Mouse (Mus musculus) layer of hippocampus, adult 2 months (tissue): ENCODE measurements around the gene Ager. TPM values are rescaled to one million over a fixed set of nuclear protein-coding genes. Genes with fewer than 3 reads are reported as not detected.

ENCODE experiments used
- DNase-seq, 2 experiments: peaks; one replicate each; pipeline ENCODE4 v3.0.0; 2022; ENCODE audit warnings: low spot score in 2 of 2
- H3K27ac ChIP-seq: fragments of 200-600 bp; 2 replicates; pipeline ENCODE4 v1.8.1; 2022
- H3K4me3 ChIP-seq: fragments of 200-600 bp; 2 replicates; pipeline ENCODE4 v1.8.1; 2022; ENCODE audit warnings: mild to moderate bottlenecking
- CTCF ChIP-seq: fragments of 200-600 bp; conservative IDR thresholded peaks from 2 replicates; pipeline ENCODE4 v1.8.1; 2022; ENCODE audit warnings: antibody characterized with exemption, mild to moderate bottlenecking, moderate library complexity
- total RNA-seq, 2 experiments: library from RNA; stranded (reverse); gene quantifications; 2 replicates each; pipeline ENCODE4 v1.2.3; 2021

Gene Ager
- total RNA-seq, 2 experiments from 2014 or later, result 0.79 to 0.83 TPM

GRCm38 (mm10) chr17:34601796-34602195 lies 4.1 kb downstream of the Ager start:
- DNase-seq, result no peak
- TF ChIP-seq CTCF, result no peak
- Histone ChIP-seq H3K27ac (no peak overlapping the region), H3K4me3 (no peak overlapping the region)

DNA sequence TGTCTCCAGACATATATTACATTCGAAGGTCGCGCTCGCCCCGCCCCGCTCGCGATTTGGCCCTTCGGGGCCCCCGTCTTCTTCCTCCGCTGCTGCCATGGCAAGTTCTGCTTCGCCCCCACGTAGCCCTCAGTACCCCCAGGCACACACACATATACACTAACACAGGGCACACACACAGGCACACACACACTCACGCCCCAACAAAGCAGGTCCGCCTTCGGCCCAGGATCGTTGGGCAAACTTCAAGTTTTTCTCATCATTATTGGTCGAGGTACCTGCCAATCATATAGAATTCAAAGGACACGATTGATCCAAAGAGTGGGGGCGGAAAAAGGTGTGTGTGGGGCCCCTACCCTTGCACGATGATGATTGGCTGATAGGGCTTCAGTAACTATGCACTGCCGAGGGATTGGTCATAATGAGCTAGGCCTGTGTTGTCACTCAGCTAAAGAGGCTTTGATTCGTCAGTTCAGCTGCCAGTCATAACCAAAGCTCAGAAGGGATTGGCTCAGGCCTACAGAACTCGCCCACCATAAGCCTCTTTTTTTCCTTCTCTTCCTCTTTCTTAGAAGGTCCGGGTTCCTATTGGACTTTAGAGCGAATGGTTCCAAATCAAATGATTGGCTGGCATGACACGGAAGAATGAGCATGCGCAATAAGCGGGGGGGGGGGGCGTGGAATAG lies 5.9 kb downstream of the Ager start, which contains the start of gene Rnf5:
Rnf5 (minus strand) TSS at position 316 of the 686 bp plus-strand sequence.
- peak within 1 kb of the TSS; percentile 99 for H3K27ac ChIP-seq
- no peak for TF ChIP-seq CTCF
- peak within 1 kb of the TSS; percentile 91 for H3K4me3 ChIP-seq
- DNase-seq, result peak; percentile 96 to 100

DNA sequence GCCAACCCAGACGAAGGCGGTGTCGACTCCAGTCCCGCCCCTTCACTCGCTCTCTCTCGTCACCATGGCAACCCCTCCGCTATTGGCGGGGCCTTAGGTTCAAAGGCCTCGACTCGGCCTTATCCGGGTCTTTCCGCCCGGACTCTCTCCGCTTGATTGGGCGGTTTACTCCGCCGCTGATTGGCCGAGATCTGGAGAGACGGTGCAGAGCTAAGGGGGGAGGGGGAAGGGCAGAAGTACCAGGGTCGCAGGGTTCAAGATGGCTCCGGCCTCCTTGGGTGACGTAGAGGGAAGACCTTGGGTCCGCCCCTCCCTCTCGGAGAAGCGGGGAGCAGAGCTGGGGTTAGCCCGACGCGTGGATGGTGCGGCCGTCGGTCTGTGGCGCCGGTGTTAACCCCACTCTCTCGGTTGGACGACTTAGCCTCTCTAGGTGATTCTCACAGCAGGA lies 6.4 kb downstream of the Ager start, which contains the start of gene Agpat1:
Agpat1 (plus strand) TSS at position 202 of the 448 bp plus-strand sequence.
- DNase-seq, result peak; percentile 97 to 99
- H3K27ac ChIP-seq, result peak within 1 kb of the TSS; percentile 99

GRCm38 (mm10) chr17:34604511-34605237 lies 7.0 kb downstream of the Ager start:
- Histone ChIP-seq H3K4me3 (peak overlapping the region; percentile 91), H3K27ac (peak overlapping the region; percentile 99)
- DNase-seq, result no peak
- TF ChIP-seq CTCF, result no peak

More for the DNA sequence above, 6.4 kb downstream of the Ager start, which contains the start of gene Agpat1:
- TF ChIP-seq CTCF, result no peak
- H3K4me3 ChIP-seq, result peak within 1 kb of the TSS; percentile 91

DNA sequence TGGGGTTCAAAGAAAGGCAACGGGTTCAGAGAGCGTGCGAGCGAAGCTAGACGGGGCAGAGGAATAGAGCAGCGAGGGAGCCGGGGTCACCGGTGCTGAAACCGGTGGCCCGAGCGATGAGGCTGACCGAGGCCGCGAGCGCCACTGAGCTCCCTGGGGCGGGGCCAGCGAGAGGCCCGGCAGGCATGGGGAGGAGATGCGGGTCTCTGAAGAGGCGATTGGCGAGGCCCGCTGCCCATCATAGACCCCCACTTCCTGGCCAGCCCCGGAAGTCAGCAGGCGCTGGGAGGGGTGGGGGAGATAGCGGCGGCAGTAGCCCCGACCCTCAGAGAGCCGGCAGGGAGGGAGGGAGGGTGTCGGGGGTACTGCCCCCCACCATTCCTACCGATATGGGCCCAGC lies 7.9 kb downstream of the Ager start:
- Histone ChIP-seq H3K27ac (peak overlapping the region; percentile 99), H3K4me3 (peak overlapping the region; percentile 91)
- peak; percentile 97 for DNase-seq
- no peak for TF ChIP-seq CTCF

GRCm38 (mm10) chr17:34606186-34607039 lies 8.8 kb downstream of the Ager start:
- no peak for TF ChIP-seq CTCF
- Histone ChIP-seq H3K27ac (peak overlapping the region; percentile 99), H3K4me3 (peak overlapping the region; percentile 91)
- DNase-seq, result no peak

- DNase-seq, result no peak
- TF ChIP-seq CTCF, result no peak
- H3K27ac ChIP-seq, result no peak overlapping the region
- no peak overlapping the region for H3K4me3 ChIP-seq
These were observed 10.3 kb downstream of the Ager start for GRCm38 (mm10) chr17:34607997-34608396.

- Histone ChIP-seq H3K27ac (no peak overlapping the region), H3K4me3 (no peak overlapping the region)
- no peak for TF ChIP-seq CTCF
- DNase-seq, result no peak
These were observed 13.4 kb downstream of the Ager start for GRCm38 (mm10) chr17:34611050-34611449.

DNA sequence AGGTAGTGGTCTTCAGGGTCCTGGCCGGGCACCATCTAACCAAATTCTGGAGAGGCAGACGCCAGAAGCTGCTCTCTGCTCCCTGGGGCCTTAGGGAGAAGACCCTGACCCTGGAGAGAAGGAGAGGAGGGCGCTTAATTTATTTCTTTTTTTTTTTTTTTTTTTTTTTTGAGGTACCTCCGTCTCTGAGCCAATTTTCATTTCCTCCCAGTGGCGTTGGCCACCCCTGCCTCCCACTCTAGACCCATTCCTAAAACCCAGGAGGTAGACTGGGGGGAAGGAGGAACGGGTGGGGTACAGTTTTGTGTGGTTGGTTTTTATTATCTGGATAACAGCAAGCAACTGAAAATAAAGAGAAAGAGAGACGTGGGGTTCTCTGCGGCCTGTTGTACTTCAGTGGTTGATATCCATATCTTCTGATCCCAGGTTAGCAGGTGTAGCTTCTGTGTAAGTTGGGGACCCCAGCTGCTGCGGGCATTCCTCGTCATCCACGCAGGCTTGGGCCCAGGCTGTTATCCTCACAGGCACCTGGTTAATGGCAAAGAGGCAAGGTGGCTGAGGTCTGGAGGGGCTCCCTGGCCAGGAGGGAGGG lies 15.5 kb downstream of the Ager start:
- no peak overlapping the region for H3K27ac ChIP-seq
- DNase-seq, result no peak
- no peak for TF ChIP-seq CTCF
- no peak overlapping the region for H3K4me3 ChIP-seq

DNA sequence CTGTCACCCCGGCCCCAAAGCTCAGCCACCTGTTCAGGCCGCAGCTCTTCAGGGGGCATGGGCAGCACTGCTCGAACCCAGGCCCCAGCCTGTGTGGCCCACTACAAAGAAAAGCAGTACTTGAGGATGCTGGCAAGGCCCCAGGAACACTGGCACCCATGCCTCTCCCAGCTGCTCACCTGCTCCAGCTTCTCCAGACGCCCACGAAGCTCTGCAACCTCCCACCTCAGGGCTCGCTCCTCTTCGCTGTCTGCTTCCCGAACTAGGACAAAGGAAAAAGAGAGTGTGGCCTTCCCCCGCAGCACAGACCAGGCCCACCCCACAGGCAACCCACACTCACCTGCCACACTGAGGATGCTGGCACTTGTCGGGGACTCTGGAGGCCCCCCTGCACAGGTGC lies 16.2 kb downstream of the Ager start:
- no peak for TF ChIP-seq CTCF
- H3K4me3 ChIP-seq, result no peak overlapping the region
- no peak overlapping the region for H3K27ac ChIP-seq
- no peak for DNase-seq

- TF ChIP-seq CTCF, result no peak
- no peak within 1 kb of the TSS for H3K4me3 ChIP-seq
- peak within 1 kb of the TSS; percentile 58; the same call in 1 of the 2 replicates for H3K27ac ChIP-seq
- no peak for DNase-seq
These were observed 18.2 kb downstream of the Ager start, which contains the start of gene Egfl8 for GRCm38 (mm10) chr17:34615871-34616270. Gene Egfl8, minus strand, starts transcription at chr17:34615971.

- no peak overlapping the region for H3K4me3 ChIP-seq
- no peak overlapping the region for H3K27ac ChIP-seq
- TF ChIP-seq CTCF, result peak; percentile 94; the same call in 1 of the 2 replicates
- peak; percentile 72 to 80 for DNase-seq
These were observed 21.3 kb downstream of the Ager start for GRCm38 (mm10) chr17:34618999-34619398.

DNA sequence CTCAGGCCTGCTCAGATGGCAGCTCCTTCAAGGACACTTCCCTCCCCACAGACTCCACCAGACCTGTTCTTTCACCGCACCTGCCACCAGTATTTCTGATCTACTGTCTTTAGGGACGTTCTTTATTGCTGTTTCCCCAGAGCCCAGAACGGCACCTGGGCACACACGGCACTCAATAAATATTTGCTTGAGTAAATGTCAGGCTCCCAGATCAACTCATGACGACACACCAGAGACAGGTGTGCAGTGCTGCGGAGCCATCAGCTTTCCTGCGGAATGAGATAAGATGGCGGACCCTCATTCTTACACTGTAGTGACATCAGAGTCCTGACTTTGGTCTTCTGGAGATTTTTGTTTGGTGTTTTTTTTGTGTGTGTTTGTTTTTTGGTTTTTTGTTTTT lies 23.3 kb downstream of the Ager start:
- no peak overlapping the region for H3K4me3 ChIP-seq
- no peak for DNase-seq
- H3K27ac ChIP-seq, result no peak overlapping the region
- TF ChIP-seq CTCF, result no peak
